ENCODE assay signal across 10 mouse cellular contexts in genomic region chr3:52253656-52254461, GRCm38 (mm10). TPM values are rescaled to one million over a fixed set of nuclear protein-coding genes. Genes with fewer than 3 reads are reported as not detected.
DNase-seq lines count a peak whose midpoint lies in the region; ATAC-seq and TF ChIP-seq lines count a peak whose summit lies in the region.
"Had no signal": no experiment of that assay in that cellular context is flagged by ENCODE, and none has a peak within 500 bp of the region (broad histone marks: within the 10 kb centered on the region; RNA-seq: fewer than 3 reads in every experiment).

No protein-coding gene starts in this region.

- H3K4me2 ChIP-seq in hindbrain, embryonic 14.5 days (replicated peaks) = no peak overlapping the region
- H3K4me2 ChIP-seq: hindbrain, embryonic 15.5 days; neural tube, embryonic 12.5 days had no signal

- no peak overlapping the region for H3K27ac ChIP-seq in olfactory bulb, adult 2 months (ENCODE audit: insufficient read depth, low read depth, low read length)
- H3K27ac ChIP-seq in hindbrain, embryonic 14.5 days = no peak overlapping the region
- H3K27ac ChIP-seq: hindbrain, embryonic 15.5 days; neural tube, embryonic 12.5 days had no signal

- H3K36me3 ChIP-seq in hindbrain, embryonic 14.5 days (replicated peaks; ENCODE audit: control insufficient read depth, insufficient read depth) = no peaks in the 10 kb centered on the region
- H3K36me3 ChIP-seq: hindbrain, embryonic 15.5 days; neural tube, embryonic 12.5 days had no signal

- no peak overlapping the region for H3K9ac ChIP-seq in hindbrain, embryonic 14.5 days
- H3K9ac ChIP-seq: hindbrain, embryonic 15.5 days; neural tube, embryonic 12.5 days had no signal

- WGBS in olfactory bulb, adult 2 months = 32% methylated on average over 14 of the region's 14 CpGs
- whole genome bisulfite sequencing in hindbrain, embryonic 14.5 days = 20% methylated on average over 14 of the region's 14 CpGs

- TF ChIP-seq CTCF in olfactory bulb, adult 2 months (IDR thresholded peaks at IDR 0.05; ENCODE audit: insufficient read depth, low read depth, low read length) = 0 out of 2 replicates have a peak, but pooled peaks have one; percentile 34

- TF ChIP-seq POLR2A in olfactory bulb, adult 2 months (IDR thresholded peaks at IDR 0.05; ENCODE audit: insufficient read depth, low read depth, low read length) = no peak

- H3K4me3 ChIP-seq in olfactory bulb, adult 2 months (ENCODE audit: insufficient read depth, low read depth, low read length) = no peak overlapping the region
- H3K4me3 ChIP-seq in hindbrain, embryonic 14.5 days (replicated peaks; ENCODE audit: low read length) = no peak overlapping the region
- H3K4me3 ChIP-seq: hindbrain, embryonic 15.5 days; neural tube, embryonic 12.5 days had no signal

- peaks cover 5% of the 10 kb centered on the region for H3K27me3 ChIP-seq in hindbrain, embryonic 14.5 days (ENCODE audit: control insufficient read depth, insufficient read depth, low read length)

- ATAC-seq in hindbrain, embryonic 14.5 days (ENCODE audit: low FRiP score) = no peak

- H3K9me3 ChIP-seq in hindbrain, embryonic 14.5 days (ENCODE audit: control insufficient read depth, low read length) = no peaks in the 10 kb centered on the region
- H3K9me3 ChIP-seq: hindbrain, embryonic 15.5 days; neural tube, embryonic 12.5 days had no signal

- H3K4me1 ChIP-seq in olfactory bulb, adult 2 months (ENCODE audit: control insufficient read depth, insufficient read depth, low read length) = peaks cover 6% of the 10 kb centered on the region; the same call in 1 of the 2 replicates
- H3K4me1 ChIP-seq in hindbrain, embryonic 14.5 days (replicated peaks; ENCODE audit: control insufficient read depth, insufficient read depth, low read length) = peaks cover 5% of the 10 kb centered on the region; the same call in 1 of the 2 replicates
- H3K4me1 ChIP-seq: neural tube, embryonic 12.5 days had no signal

- DNase-seq in cerebellum, postnatal 14 days = peak; percentile 44 to 56
- DNase-seq in cerebellum, adult 11-12 months = no peak
- DNase-seq in urinary bladder, postnatal 14 days (ENCODE audit: low spot score) = peak; percentile 26
- DNase-seq in urinary bladder, postnatal 10 days (ENCODE audit: low spot score) = no peak
- peak; percentile 46 for DNase-seq in heart, postnatal 4 days
- no peak for DNase-seq in hindbrain, embryonic 14.5 days (ENCODE audit: low spot score)
- DNase-seq in cerebellum, postnatal 4 days (ENCODE audit: low spot score in 2 of 2) = no peak

RNA-seq across cellular contexts. Expression of gene Foxo1, which starts 14.3 kb away (rescaled TPM):
- total RNA-seq in heart, postnatal 4 days (2021) = 10 to 100 TPM; 13.2 to 13.5 TPM
- not detected in 2 replicates for polyA plus RNA-seq in olfactory bulb, adult 2 months (2012; ENCODE audit: insufficient read depth, insufficient read length, low replicate concordance, missing spikeins)
- 3.9 TPM in 2 replicates for polyA plus RNA-seq in hindbrain, embryonic 14.5 days (2014; fragmentation: Nextera tagmentation; extraction: Ambion mirVana)

Comparison
In these comparisons a context has a peak if more than half of its experiments do, and no peak if none do; other contexts are left out.
1. DNase-seq: peak in cerebellum, postnatal 14 days (2 of 2), urinary bladder, postnatal 14 days (single experiment) and heart, postnatal 4 days (single experiment); none in cerebellum, adult 11-12 months (single experiment), urinary bladder, postnatal 10 days (single experiment), hindbrain, embryonic 14.5 days (single experiment) and cerebellum, postnatal 4 days (0 of 2).